Mouse (Mus musculus): Measurements from ENCODE around the gene Shc2.

Gene Shc2

GRCm38 (mm10) chr10:79668771-79669575, 31.3 kb upstream of the Shc2 start, which contains the start of gene Tpgs1:
TSS of gene Tpgs1 (plus strand) at chr10:79669369.
- peak; percentile 91 for DNase-seq (ENCODE audit: low read depth, low spot score)

- DNase-seq (ENCODE audit: low read depth, low spot score), result no peak
Measured at GRCm38 (mm10) chr10:79668076-79668475, 30.4 kb upstream of the Shc2 start.

- DNase-seq (ENCODE audit: low read depth, low spot score), result no peak
Measured at GRCm38 (mm10) chr10:79666493-79666892, 28.8 kb upstream of the Shc2 start.

- DNase-seq (ENCODE audit: low read depth, low spot score), result no peak
Measured at GRCm38 (mm10) chr10:79665051-79665450, 27.3 kb upstream of the Shc2 start.

- peak; percentile 66 for DNase-seq (ENCODE audit: low read depth, low spot score)
Measured at GRCm38 (mm10) chr10:79664131-79664665, 26.5 kb upstream of the Shc2 start, which contains the start of gene Madcam1. TSS of gene Madcam1 (plus strand) at chr10:79664559.

GRCm38 (mm10) chr10:79661861-79662260, 24.1 kb upstream of the Shc2 start:
- no peak for DNase-seq (ENCODE audit: low read depth, low spot score)

- DNase-seq (ENCODE audit: low read depth, low spot score), result peak; percentile 37
Measured at GRCm38 (mm10) chr10:79660298-79660697, 22.6 kb upstream of the Shc2 start.

GRCm38 (mm10) chr10:79658829-79659228, 21.1 kb upstream of the Shc2 start:
- DNase-seq (ENCODE audit: low read depth, low spot score), result no peak

GRCm38 (mm10) chr10:79654946-79655395, 17.3 kb upstream of the Shc2 start:
- no peak for DNase-seq (ENCODE audit: low read depth, low spot score)

- DNase-seq (ENCODE audit: low read depth, low spot score), result no peak
Measured at GRCm38 (mm10) chr10:79652789-79653188, 15.1 kb upstream of the Shc2 start.

GRCm38 (mm10) chr10:79649070-79649751, 11.5 kb upstream of the Shc2 start:
- peak; percentile 87 for DNase-seq (ENCODE audit: low read depth, low spot score)

GRCm38 (mm10) chr10:79645711-79646110, 8.0 kb upstream of the Shc2 start, which contains the start of gene Odf3l2:
TSS of gene Odf3l2 (minus strand) at chr10:79645738.
- no peak for DNase-seq (ENCODE audit: low read depth, low spot score)

GRCm38 (mm10) chr10:79638486-79639204, 927 bp upstream of the Shc2 start:
- no peak for DNase-seq (ENCODE audit: low read depth, low spot score)

GRCm38 (mm10) chr10:79636287-79636686, 1.4 kb downstream of the Shc2 start:
- no peak for DNase-seq (ENCODE audit: low read depth, low spot score)

- peak; percentile 90 for DNase-seq (ENCODE audit: low read depth, low spot score)
Measured at GRCm38 (mm10) chr10:79633006-79633777, 4.5 kb downstream of the Shc2 start.

- no peak for DNase-seq (ENCODE audit: low read depth, low spot score)
Measured at GRCm38 (mm10) chr10:79631432-79631831, 6.3 kb downstream of the Shc2 start.

GRCm38 (mm10) chr10:79628377-79628776, 9.3 kb downstream of the Shc2 start:
- DNase-seq (ENCODE audit: low read depth, low spot score), result no peak

- peak; percentile 12 for DNase-seq (ENCODE audit: low read depth, low spot score)
Measured at GRCm38 (mm10) chr10:79626156-79626555, 11.6 kb downstream of the Shc2 start.

GRCm38 (mm10) chr10:79625398-79625797, 12.3 kb downstream of the Shc2 start:
- no peak for DNase-seq (ENCODE audit: low read depth, low spot score)

- DNase-seq (ENCODE audit: low read depth, low spot score), result no peak
Measured at GRCm38 (mm10) chr10:79623950-79624349, 13.8 kb downstream of the Shc2 start.

GRCm38 (mm10) chr10:79616376-79616775, 21.3 kb downstream of the Shc2 start:
- DNase-seq (ENCODE audit: low read depth, low spot score), result no peak

All from 3T3-L1 (cell line).